Mouse (Mus musculus): ENCODE measurements around the gene Usp2.

DNA sequence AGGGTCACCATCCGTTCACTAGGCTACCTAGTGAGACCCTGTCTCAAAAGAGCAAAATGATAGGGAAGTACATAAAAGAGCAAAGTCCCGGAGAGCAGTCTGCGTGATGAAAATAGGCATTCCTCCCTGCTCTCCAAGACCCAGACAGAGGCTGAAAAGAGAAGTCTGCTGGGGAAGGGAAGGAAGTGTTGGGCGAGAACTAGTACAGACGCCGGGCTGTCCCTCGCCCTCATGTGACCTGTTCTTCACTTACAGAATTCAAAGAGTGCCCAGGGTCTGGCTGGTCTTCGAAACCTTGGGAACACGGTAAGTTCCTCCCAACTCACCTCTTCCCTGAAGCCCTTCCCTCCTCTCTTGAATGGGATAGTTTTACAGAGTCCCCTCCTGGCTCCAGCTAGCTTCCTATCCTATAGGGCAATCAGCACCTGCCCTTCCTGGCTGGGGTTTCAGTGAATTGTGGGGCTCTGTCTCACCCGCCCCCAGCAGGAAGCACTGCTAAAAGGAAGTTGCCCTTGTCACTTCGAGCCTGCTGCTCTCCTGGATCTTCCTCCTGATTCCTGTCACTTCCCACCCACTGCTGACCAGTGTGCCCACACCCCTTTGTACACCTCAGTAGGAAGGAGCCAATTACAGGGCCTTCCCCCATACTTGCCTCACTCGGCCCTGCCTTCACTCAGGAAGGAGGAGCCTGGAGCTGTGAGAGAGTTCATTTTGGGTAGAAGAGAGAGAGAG lies 22.2 kb downstream of the Usp2 start:
- TF ChIP-seq POLR2A (IDR thresholded peaks at IDR 0.05; ENCODE audit: low read depth, low read length) (no peak), CTCF (conservative IDR thresholded peaks at IDR 0.05 in 1 of 2, IDR thresholded peaks at IDR 0.05 in 1 of 2; ENCODE audit: low read depth in 2 of 2, low read length in 2 of 2) (no peak), EP300 (IDR thresholded peaks at IDR 0.05; ENCODE audit: low read length) (no peak), ETS1 (conservative IDR thresholded peaks at IDR 0.05; ENCODE audit: low read depth, low read length) (no peak), NRF1 (IDR thresholded peaks at IDR 0.05; ENCODE audit: low read depth, low read length) (no peak), CHD2 (IDR thresholded peaks at IDR 0.05; ENCODE audit: low read length) (no peak), SIN3A (IDR thresholded peaks at IDR 0.05; ENCODE audit: low read length) (no peak), MYC (IDR thresholded peaks at IDR 0.05; ENCODE audit: low read depth, low read length) (no peak), TCF12 (IDR thresholded peaks at IDR 0.05; ENCODE audit: low read depth, low read length) (no peak), UBTF (IDR thresholded peaks at IDR 0.05; ENCODE audit: low read depth, low read length) (no peak), MAFK (IDR thresholded peaks at IDR 0.05; ENCODE audit: insufficient replicate concordance, low read length) (no peak), RCOR1 (conservative IDR thresholded peaks at IDR 0.05; ENCODE audit: low read depth, low read length) (no peak), USF1 (IDR thresholded peaks at IDR 0.05; ENCODE audit: low read depth, low read length) (no peak), SMC3 (IDR thresholded peaks at IDR 0.05; ENCODE audit: low read depth, low read length) (no peak)

All from CH12.LX (cell line).